Mouse (Mus musculus) myocyte (in vitro differentiated cells): ENCODE results near the gene Hspg2.

Experiments used
- CEBPB ChIP-seq: IDR thresholded peaks from 2 replicates; pipeline ENCODE4 v1.6.1; 2011; ENCODE audit warnings: mild to moderate bottlenecking, moderate library complexity; ENCODE audit not compliant: poor library complexity, insufficient read depth, severe bottlenecking
- E2F4 ChIP-seq: IDR thresholded peaks from one replicate; pipeline ENCODE4 v1.6.1; 2011; ENCODE audit warnings: mild to moderate bottlenecking, control low read depth, moderate library complexity; ENCODE audit not compliant: insufficient read depth
- MAX ChIP-seq: IDR thresholded peaks from one replicate; pipeline ENCODE4 v1.6.1; 2011; ENCODE audit warnings: low read depth, mild to moderate bottlenecking, control low read depth
- MYOD1 ChIP-seq, 3 experiments: IDR thresholded peaks; one replicate each; pipeline ENCODE4 v1.6.1; 2011; ENCODE audit warnings: control low read depth in 2 of 3, low read depth in 2 of 3, mild to moderate bottlenecking in 2 of 3, moderate library complexity in 1 of 3; ENCODE audit not compliant: insufficient read length in 2 of 3, control insufficient read depth in 1 of 3
- MYOG ChIP-seq, 3 experiments: IDR thresholded peaks; one replicate each; pipeline ENCODE4 v1.6.1; 2011; ENCODE audit warnings: control low read depth in 2 of 3, low read depth in 2 of 3, mild to moderate bottlenecking in 2 of 3; ENCODE audit not compliant: insufficient read length in 2 of 3, control insufficient read depth in 1 of 3, insufficient read depth in 1 of 3
- POLR2A ChIP-seq: IDR thresholded peaks from one replicate; pipeline ENCODE4 v1.6.1; 2011; ENCODE audit warnings: low read depth, mild to moderate bottlenecking, control low read depth, moderate library complexity; ENCODE audit not compliant: insufficient read length
- POLR2AphosphoS2 ChIP-seq: IDR thresholded peaks from one replicate; pipeline ENCODE4 v1.6.1; 2011; ENCODE audit warnings: low read depth, control low read depth; ENCODE audit not compliant: insufficient read length
- SRF ChIP-seq: IDR thresholded peaks from one replicate; pipeline ENCODE4 v1.6.1; 2011; ENCODE audit warnings: low read depth; ENCODE audit not compliant: control insufficient read depth, insufficient read length
- TCF12 ChIP-seq: IDR thresholded peaks from one replicate; pipeline ENCODE4 v1.6.1; 2011; ENCODE audit warnings: mild to moderate bottlenecking, control low read depth; ENCODE audit not compliant: poor library complexity, insufficient read depth, severe bottlenecking
- TCF3 ChIP-seq: IDR thresholded peaks from one replicate; pipeline ENCODE4 v1.6.1; 2011; ENCODE audit warnings: low read depth, control low read depth; ENCODE audit not compliant: insufficient read length
- USF1 ChIP-seq: IDR thresholded peaks from one replicate; pipeline ENCODE4 v1.6.1; 2011; ENCODE audit warnings: low read depth, mild to moderate bottlenecking, control low read depth, moderate library complexity

DNA sequence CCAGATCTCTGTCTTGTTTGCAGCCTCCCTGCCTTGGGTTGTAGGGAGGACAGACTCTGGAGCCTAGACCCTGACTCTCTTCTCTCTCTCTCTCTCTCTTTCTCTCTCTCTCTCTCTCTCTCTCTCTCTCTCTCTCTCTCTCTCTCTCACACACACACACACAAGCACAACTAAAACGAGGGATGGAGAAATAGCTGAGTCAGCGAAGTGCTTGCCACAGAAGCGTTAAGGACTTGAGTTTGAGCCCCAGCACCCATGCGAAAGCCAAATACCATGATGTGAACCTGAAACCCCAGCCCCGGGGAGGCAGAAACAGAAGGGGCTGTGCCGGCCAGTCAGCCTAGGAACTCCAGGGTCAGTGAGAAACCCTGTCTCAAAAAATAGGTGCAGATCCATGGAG is 44.3 kb downstream of the Hspg2 start:
- no peak for TF ChIP-seq TCF3
- no peak for TF ChIP-seq MYOD1 (IDR thresholded peaks at IDR 0.05; ENCODE audit: control insufficient read depth in 1 of 3, insufficient read length in 2 of 3, low read depth in 2 of 3)
- no peak for TF ChIP-seq POLR2A
- no peak for TF ChIP-seq USF1
- no peak for TF ChIP-seq MAX
- TF ChIP-seq E2F4: no peak
- TF ChIP-seq TCF12: no peak
- no peak for TF ChIP-seq POLR2AphosphoS2
- TF ChIP-seq CEBPB: no peak
- no peak for TF ChIP-seq MYOG (IDR thresholded peaks at IDR 0.05; ENCODE audit: control insufficient read depth in 1 of 3, insufficient read depth in 1 of 3, insufficient read length in 2 of 3, low read depth in 2 of 3)
- TF ChIP-seq SRF: no peak
